Mouse (Mus musculus) skeletal muscle tissue, adult 2 months (tissue): ENCODE measurements at regions not wholly inside any gene's neighbourhood (a gene's known extent, or its start where the extent isn't known, plus 50 kb on each side); places are given as distances from the start of the nearest gene placed in this dataset.

ENCODE experiments used
- DNase-seq: peaks from one replicate; pipeline ENCODE4 v3.0.0-alpha.2; 2012; ENCODE audit warnings: low read depth, low spot score

GRCm38 (mm10) chr13:26594313-26594712 is 175.7 kb downstream of the Hdgfl1 start:
- no peak for DNase-seq

- no peak for DNase-seq
Measured at GRCm38 (mm10) chr13:26593750-26594149, 176.2 kb downstream of the Hdgfl1 start.

GRCm38 (mm10) chr13:26575890-26576543 is 193.9 kb downstream of the Hdgfl1 start:
- no peak for DNase-seq

GRCm38 (mm10) chr13:26569422-26569821 is 200.5 kb downstream of the Hdgfl1 start:
- DNase-seq, result no peak

GRCm38 (mm10) chr13:26564941-26565862 is 204.8 kb downstream of the Hdgfl1 start:
- peak; percentile 12 for DNase-seq

- DNase-seq, result no peak
Measured at GRCm38 (mm10) chr13:26558366-26558765, 211.6 kb downstream of the Hdgfl1 start.

- no peak for DNase-seq
Measured at GRCm38 (mm10) chr13:26554266-26554665, 215.7 kb downstream of the Hdgfl1 start.

GRCm38 (mm10) chr13:26552122-26552521 is 217.8 kb downstream of the Hdgfl1 start:
- DNase-seq, result no peak

- DNase-seq, result no peak
Measured at GRCm38 (mm10) chr13:26538928-26539327, 231.0 kb downstream of the Hdgfl1 start.

GRCm38 (mm10) chr13:26536575-26536974 is 233.4 kb downstream of the Hdgfl1 start:
- DNase-seq, result no peak

GRCm38 (mm10) chr13:26532761-26533160 is 237.2 kb downstream of the Hdgfl1 start:
- DNase-seq, result no peak

- no peak for DNase-seq
Measured at GRCm38 (mm10) chr13:26519054-26519453, 250.9 kb downstream of the Hdgfl1 start.

GRCm38 (mm10) chr13:26518425-26518824 is 251.5 kb downstream of the Hdgfl1 start:
- DNase-seq, result no peak

- no peak for DNase-seq
Measured at GRCm38 (mm10) chr13:26517646-26518045, 252.3 kb downstream of the Hdgfl1 start.

GRCm38 (mm10) chr13:26510448-26510847 is 259.5 kb downstream of the Hdgfl1 start:
- no peak for DNase-seq

- no peak for DNase-seq
Measured at GRCm38 (mm10) chr13:26509841-26510240, 260.1 kb downstream of the Hdgfl1 start.

- no peak for DNase-seq
Measured at GRCm38 (mm10) chr13:26503744-26504143, 266.2 kb downstream of the Hdgfl1 start.

- no peak for DNase-seq
Measured at GRCm38 (mm10) chr13:26497086-26497485, 272.9 kb downstream of the Hdgfl1 start.

GRCm38 (mm10) chr13:26495871-26496270 is 274.1 kb downstream of the Hdgfl1 start:
- no peak for DNase-seq

GRCm38 (mm10) chr13:26469343-26469742 is 300.6 kb downstream of the Hdgfl1 start:
- no peak for DNase-seq

GRCm38 (mm10) chr13:26467526-26467925 is 302.4 kb downstream of the Hdgfl1 start:
- DNase-seq, result no peak

- DNase-seq, result no peak
Measured at GRCm38 (mm10) chr13:26464523-26464922, 305.4 kb downstream of the Hdgfl1 start.

GRCm38 (mm10) chr13:26464096-26464495 is 305.9 kb downstream of the Hdgfl1 start:
- no peak for DNase-seq
